Mouse (Mus musculus) limb, embryonic 14.5 days (tissue): ENCODE data around the gene Zfp524. TPM values are rescaled to one million over a fixed set of nuclear protein-coding genes. Genes with fewer than 3 reads are reported as not detected.

Source experiments
- ATAC-seq: fragments of 200-750 bp; cut with Nextera tagmentation; 2 replicates; pipeline ENCODE4 v1.8.0; 2017; ENCODE audit warnings: low read depth, moderate number of reproducible peaks, moderate TSS enrichment; ENCODE audit not compliant: low FRiP score
- DNase-seq: peaks from one replicate; pipeline ENCODE4 v3.0.0-alpha.2; 2015; ENCODE audit warnings: low spot score
- H3K27ac ChIP-seq: fragments of 300-500 bp; sonication (generic); replicated peaks from 2 replicates; pipeline ENCODE4 v1.5.1; 2014; ENCODE audit warnings: low read depth, mild to moderate bottlenecking, low read length, moderate library complexity, mixed read lengths
- H3K27me3 ChIP-seq: fragments of 300-500 bp; sonication (generic); 2 replicates; pipeline ENCODE4 v1.6.1; 2014; ENCODE audit warnings: low read length, mixed read lengths; ENCODE audit not compliant: control insufficient read depth, insufficient read depth
- H3K36me3 ChIP-seq: fragments of 300-500 bp; sonication (generic); 2 replicates; pipeline ENCODE4 v1.6.1; 2014; ENCODE audit warnings: mild to moderate bottlenecking, low read length, moderate library complexity, mixed read lengths; ENCODE audit not compliant: control insufficient read depth, insufficient read depth
- H3K4me1 ChIP-seq: fragments of 300-500 bp; sonication (generic); 2 replicates; pipeline ENCODE4 v1.6.1; 2014; ENCODE audit warnings: antibody characterized with exemption, low read length, mixed read lengths; ENCODE audit not compliant: control insufficient read depth, insufficient read depth
- H3K4me2 ChIP-seq: fragments of 300-500 bp; sonication (generic); replicated peaks from 2 replicates; pipeline ENCODE4 v1.6.1; 2014; ENCODE audit warnings: low read depth, mild to moderate bottlenecking, low read length, moderate library complexity; ENCODE audit not compliant: severe bottlenecking
- H3K4me3 ChIP-seq: fragments of 300-500 bp; sonication (generic); replicated peaks from 2 replicates; pipeline ENCODE4 v1.5.1; 2014; ENCODE audit warnings: low read length
- H3K9ac ChIP-seq: fragments of 300-500 bp; sonication (generic); 2 replicates; pipeline ENCODE4 v1.6.1; 2014; ENCODE audit warnings: mild to moderate bottlenecking, low read depth, low read length, moderate library complexity; ENCODE audit not compliant: severe bottlenecking
- H3K9me3 ChIP-seq: fragments of 300-500 bp; sonication (generic); 2 replicates; pipeline ENCODE4 v1.6.1; 2016; ENCODE audit warnings: low read length; ENCODE audit not compliant: control insufficient read depth
- POLR2A ChIP-seq: fragments of 200-500 bp; IDR thresholded peaks from 2 replicates; pipeline ENCODE4 v1.8.0; 2012; ENCODE audit warnings: inconsistent platforms, mild to moderate bottlenecking, moderate library complexity, borderline replicate concordance; ENCODE audit not compliant: insufficient read depth, insufficient read length; ENCODE audit errors: extremely low read depth
- WGBS: fragments of 180-500 bp; shearing (Covaris S2); extraction: QIAGEN DNeasy Blood & Tissue Kit; methylation state at CpG from one replicate; pipeline ENCODE4 v1.1.7; 2014; 5-methylcytosine and 5-hydroxymethylcytosine counted together
- polyA plus RNA-seq, 2 experiments: library from polyadenylated mRNA; depleted of rRNA in 1 of 2; stranded (reverse) in 1 of 2; unstranded in 1 of 2; fragments of >200 nt; fragmentation: Nextera tagmentation in 1 of 2; extraction: Ambion mirVana in 1 of 2; gene quantifications; 2 replicates each; pipeline versions ENCODE4 v1.2.1 to v1.2.3; 2012 to 2014

Zfp524 gene
- polyA plus RNA-seq, 2 experiments: 12.1 to 17.0 TPM

DNA sequence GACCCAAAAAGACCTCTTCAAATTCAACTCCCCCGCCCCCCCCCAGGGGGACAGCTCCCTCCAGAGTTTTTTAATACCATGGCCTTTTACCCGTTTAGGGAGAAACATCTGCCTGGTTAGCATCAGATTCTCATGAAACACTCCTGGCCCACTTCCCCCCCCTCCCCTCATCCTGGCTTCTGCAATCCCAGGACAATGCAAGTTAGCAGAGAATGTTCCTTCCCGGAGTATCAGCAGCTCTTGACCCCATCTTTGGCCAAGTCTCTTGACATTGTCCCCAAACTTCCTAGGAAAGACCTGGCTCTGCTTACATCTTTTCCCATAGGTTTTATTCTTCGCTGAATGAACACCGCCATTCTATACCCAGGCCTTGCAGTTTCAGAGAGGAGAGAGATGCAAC is 7.0 kb downstream of the Zfp524 start:
- no peaks in the 10 kb centered on the region for H3K27me3 ChIP-seq
- peaks cover 36% of the 10 kb centered on the region for H3K36me3 ChIP-seq
- no peak for TF ChIP-seq POLR2A
- no peaks in the 10 kb centered on the region for H3K9me3 ChIP-seq
- WGBS: 44% methylated on average over 5 of the region's 5 CpGs
- H3K4me1 ChIP-seq: peaks cover 15% of the 10 kb centered on the region
- peak overlapping the region; percentile 95 for H3K27ac ChIP-seq
- no peak for DNase-seq
- H3K9ac ChIP-seq: peak overlapping the region; percentile 93
- no peak for ATAC-seq
- peak overlapping the region; percentile 90 for H3K4me3 ChIP-seq
- H3K4me2 ChIP-seq: peak overlapping the region; percentile 84

DNA sequence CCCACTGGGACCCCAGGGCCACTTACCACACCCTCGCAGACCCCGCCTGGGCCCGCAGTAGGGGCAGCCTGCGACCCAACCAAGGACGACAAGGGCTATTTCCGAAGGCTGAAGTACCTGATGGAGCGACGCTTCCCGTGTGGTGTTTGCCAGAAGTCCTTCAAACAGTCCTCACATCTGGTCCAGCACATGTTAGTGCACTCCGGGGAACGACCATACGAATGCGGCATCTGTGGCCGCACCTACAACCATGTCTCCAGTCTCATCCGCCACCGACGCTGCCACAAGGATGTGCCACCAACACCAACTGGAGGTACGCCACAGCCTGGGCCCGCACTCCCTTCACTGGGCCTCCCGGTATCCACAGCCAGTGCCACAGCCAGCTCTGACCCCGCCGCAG is 15.3 kb downstream of the Zfp524 start:
- no peak overlapping the region for H3K4me3 ChIP-seq
- DNase-seq: no peak

DNA sequence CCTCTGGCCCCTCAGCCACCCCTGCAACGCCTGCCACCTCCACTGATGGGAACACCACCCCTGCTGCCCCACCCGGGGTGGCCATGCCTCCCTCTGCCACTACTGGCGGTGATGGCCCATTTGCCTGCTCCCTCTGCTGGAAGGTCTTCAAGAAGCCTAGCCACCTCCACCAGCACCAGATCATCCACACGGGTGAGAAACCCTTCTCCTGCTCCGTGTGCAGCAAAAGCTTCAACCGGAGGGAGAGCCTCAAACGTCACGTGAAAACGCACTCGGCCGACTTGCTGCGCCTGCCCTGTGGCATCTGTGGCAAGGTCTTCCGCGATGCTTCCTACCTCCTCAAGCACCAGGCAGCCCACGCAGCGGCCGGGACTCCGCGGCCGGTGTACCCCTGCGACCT is 15.7 kb downstream of the Zfp524 start:
- Histone ChIP-seq H3K27me3 (no peaks in the 10 kb centered on the region), H3K4me2 (no peak overlapping the region), H3K9me3 (peaks cover 39% of the 10 kb centered on the region), H3K4me3 (no peak overlapping the region), H3K9ac (no peak overlapping the region), H3K27ac (no peak overlapping the region), H3K4me1 (no peaks in the 10 kb centered on the region), H3K36me3 (peaks cover 90% of the 10 kb centered on the region)
- DNase-seq: no peak
- 92% methylated on average over 20 of the region's 21 CpGs for WGBS
- no peak for TF ChIP-seq POLR2A
- no peak for ATAC-seq

More for the DNA sequence above, 15.3 kb downstream of the Zfp524 start:
- H3K27me3 ChIP-seq: no peaks in the 10 kb centered on the region
- H3K9ac ChIP-seq: no peak overlapping the region
- ATAC-seq: no peak
- H3K4me2 ChIP-seq: no peak overlapping the region
- peaks cover 39% of the 10 kb centered on the region for H3K9me3 ChIP-seq
- H3K4me1 ChIP-seq: no peaks in the 10 kb centered on the region
- WGBS: 95% methylated on average over 22 of the region's 22 CpGs
- no peak overlapping the region for H3K27ac ChIP-seq
- TF ChIP-seq POLR2A: no peak
- peaks cover 90% of the 10 kb centered on the region for H3K36me3 ChIP-seq

GRCm38 (mm10) chr7:5030554-5031275 is 16.5 kb downstream of the Zfp524 start:
- WGBS: 83% methylated on average over 56 of the region's 63 CpGs
- no peak for ATAC-seq
- no peak for TF ChIP-seq POLR2A
- Histone ChIP-seq H3K4me1 (no peaks in the 10 kb centered on the region), H3K4me2 (no peak overlapping the region), H3K27ac (no peak overlapping the region), H3K27me3 (no peaks in the 10 kb centered on the region), H3K36me3 (peaks cover 95% of the 10 kb centered on the region), H3K9ac (no peak overlapping the region), H3K9me3 (peaks cover 45% of the 10 kb centered on the region), H3K4me3 (no peak overlapping the region)
- no peak for DNase-seq

- H3K27me3 ChIP-seq: no peaks in the 10 kb centered on the region
- DNase-seq (no peak), ATAC-seq (no peak)
- 84% methylated on average over 43 of the region's 46 CpGs for WGBS
- H3K9ac ChIP-seq: no peak overlapping the region
- H3K4me1 ChIP-seq: no peaks in the 10 kb centered on the region
- peaks cover 95% of the 10 kb centered on the region for H3K36me3 ChIP-seq
- TF ChIP-seq POLR2A: no peak
- H3K27ac ChIP-seq: no peak overlapping the region
- no peak overlapping the region for H3K4me2 ChIP-seq
- peaks cover 46% of the 10 kb centered on the region for H3K9me3 ChIP-seq
- no peak overlapping the region for H3K4me3 ChIP-seq
Measured at GRCm38 (mm10) chr7:5031496-5031895, 17.3 kb downstream of the Zfp524 start.
